Mouse (Mus musculus) heart, postnatal 0 days (tissue): Measurements from ENCODE around the gene Tgm2.

Source experiments
- CTCF ChIP-seq: IDR thresholded peaks from 2 replicates; pipeline ENCODE4 v1.5.1; 2016; ENCODE audit warnings: antibody characterized with exemption, control low read depth, low read depth
- EP300 ChIP-seq: IDR thresholded peaks from 2 replicates; pipeline ENCODE4 v1.6.1; 2016; ENCODE audit warnings: antibody characterized with exemption, low read depth

DNA sequence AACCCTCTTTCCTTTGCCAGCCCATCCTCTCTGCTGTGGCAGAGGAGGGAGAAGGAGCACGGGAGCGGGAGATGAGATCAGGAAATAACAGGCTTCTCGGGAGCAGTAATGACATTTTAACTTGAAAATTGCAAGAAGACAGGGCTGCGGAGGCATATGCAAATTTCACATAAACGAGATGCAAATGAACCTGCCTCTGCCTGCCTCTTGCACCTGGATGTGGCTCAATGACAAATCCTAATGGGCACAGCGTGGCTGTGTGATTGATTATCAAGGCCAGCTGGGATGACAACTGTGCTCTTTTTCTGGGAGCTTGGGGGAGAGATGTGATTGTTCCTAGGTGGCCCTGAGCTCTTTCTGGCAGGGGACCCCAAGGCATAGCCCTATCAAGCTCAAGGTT lies 35.7 kb upstream of the Tgm2 start:
- TF ChIP-seq CTCF (no peak), EP300 (no peak)
